Mouse (Mus musculus) intestine, postnatal 0 days (tissue): ENCODE measurements around the gene Rapgef5. TPM values are rescaled to one million over a fixed set of nuclear protein-coding genes. Genes with fewer than 3 reads are reported as not detected.

Experiments
- ATAC-seq: fragments of 200-750 bp; cut with Nextera tagmentation; 2 replicates; pipeline ENCODE4 v1.8.0; 2017; ENCODE audit warnings: mild to moderate bottlenecking, moderate TSS enrichment, moderate library complexity
- H3K27ac ChIP-seq: fragments of 300-500 bp; sonication (generic); 2 replicates; pipeline ENCODE4 v1.5.1; 2014; ENCODE audit warnings: mild to moderate bottlenecking, low read depth, low read length, moderate library complexity
- H3K27me3 ChIP-seq: fragments of 300-500 bp; sonication (generic); replicated peaks from 2 replicates; pipeline ENCODE4 v1.6.1; 2014; ENCODE audit warnings: low read length, mixed read lengths; ENCODE audit not compliant: control insufficient read depth, insufficient read depth
- H3K36me3 ChIP-seq: fragments of 300-500 bp; sonication (generic); 2 replicates; pipeline ENCODE4 v1.6.1; 2014; ENCODE audit warnings: mild to moderate bottlenecking, moderate library complexity; ENCODE audit not compliant: control insufficient read depth, insufficient read depth
- H3K4me1 ChIP-seq: fragments of 300-500 bp; sonication (generic); replicated peaks from 2 replicates; pipeline ENCODE4 v1.6.1; 2014; ENCODE audit warnings: antibody characterized with exemption, low read length, mixed read lengths; ENCODE audit not compliant: control insufficient read depth, insufficient read depth
- H3K4me2 ChIP-seq: fragments of 300-500 bp; sonication (generic); replicated peaks from 2 replicates; pipeline ENCODE4 v1.6.1; 2014; ENCODE audit warnings: low read depth, mild to moderate bottlenecking, moderate library complexity
- H3K4me3 ChIP-seq: fragments of 300-500 bp; sonication (generic); 2 replicates; pipeline ENCODE4 v1.5.1; 2014; ENCODE audit warnings: low read depth, low read length
- H3K9ac ChIP-seq: fragments of 300-500 bp; sonication (generic); 2 replicates; pipeline ENCODE4 v1.6.1; 2014; ENCODE audit warnings: mild to moderate bottlenecking, low read depth, low read length
- H3K9me3 ChIP-seq: fragments of 300-500 bp; sonication (generic); 2 replicates; pipeline ENCODE4 v1.6.1; 2016; ENCODE audit warnings: mixed run types; ENCODE audit not compliant: control insufficient read depth
- CTCF ChIP-seq: sonication (generic); IDR thresholded peaks from 2 replicates; pipeline ENCODE4 v1.5.1; 2016; ENCODE audit warnings: low read depth, mild to moderate bottlenecking, control low read depth, antibody characterized with exemption, moderate library complexity
- WGBS: fragments of 180-500 bp; shearing (Covaris S2); extraction: QIAGEN DNeasy Blood & Tissue Kit; methylation state at CpG from one replicate; pipeline ENCODE4 v1.1.7; 2014; 5-methylcytosine and 5-hydroxymethylcytosine counted together
- polyA plus RNA-seq: library from polyadenylated mRNA; unstranded; fragments of >200 nt; fragmentation: Nextera tagmentation; extraction: Ambion mirVana; gene quantifications from 2 replicates; pipeline ENCODE4 v1.2.1, GENCODE M21; 2015

The Rapgef5 gene
- polyA plus RNA-seq, 1 experiment from 2014 or later: 3.7 TPM

DNA sequence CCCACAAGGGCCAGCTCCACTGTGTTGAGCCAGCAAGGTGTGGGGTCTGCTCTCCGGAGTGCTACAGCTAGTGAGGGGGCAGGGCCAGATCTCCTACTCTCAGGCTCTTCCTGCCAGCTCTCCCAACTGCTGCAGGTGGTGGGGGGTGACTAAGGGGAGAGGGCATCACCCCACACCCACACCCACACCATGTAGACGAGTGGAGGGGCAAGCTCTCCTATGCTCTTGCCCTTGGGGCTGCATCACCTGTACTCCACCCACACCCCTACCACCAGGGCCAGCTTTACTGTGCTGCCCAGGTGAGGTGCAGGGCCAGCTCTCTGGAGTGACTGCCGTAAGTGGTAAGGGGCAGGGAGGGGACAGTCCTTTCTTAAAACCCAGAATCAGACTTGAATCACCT, 89.7 kb downstream of the Rapgef5 start:
- H3K4me3 ChIP-seq: no peak overlapping the region
- no peak overlapping the region for H3K9ac ChIP-seq
- no peaks in the 10 kb centered on the region for H3K36me3 ChIP-seq
- no peak for ATAC-seq
- no peak overlapping the region for H3K4me2 ChIP-seq
- TF ChIP-seq CTCF: no peak
- no peaks in the 10 kb centered on the region for H3K27me3 ChIP-seq
- H3K27ac ChIP-seq: no peak overlapping the region
- WGBS: 80% methylated on average over 3 of the region's 3 CpGs
- H3K4me1 ChIP-seq: no peaks in the 10 kb centered on the region
- H3K9me3 ChIP-seq: no peaks in the 10 kb centered on the region

DNA sequence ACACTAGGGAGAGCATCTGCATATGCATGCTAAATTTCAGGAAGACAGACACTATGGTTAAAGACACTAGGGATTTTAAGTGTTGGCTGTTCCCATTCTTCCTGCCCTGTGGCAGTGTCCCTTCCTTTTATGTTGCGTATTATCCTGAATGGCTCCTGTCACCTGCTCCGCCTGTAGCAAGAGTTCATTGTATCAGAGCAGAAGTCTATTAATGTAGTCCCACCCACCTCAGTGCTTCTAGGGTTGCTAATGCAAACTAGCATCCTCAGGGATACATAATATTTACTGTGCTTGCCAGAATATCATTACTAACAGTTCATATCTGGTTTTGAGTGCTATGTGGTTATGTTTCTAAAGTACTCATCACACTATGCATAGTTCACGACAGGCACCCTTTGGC, 96.4 kb downstream of the Rapgef5 start:
- no peaks in the 10 kb centered on the region for H3K27me3 ChIP-seq
- H3K4me2 ChIP-seq: no peak overlapping the region
- no peak overlapping the region for H3K9ac ChIP-seq
- WGBS: 81% methylated on average over 3 of the region's 3 CpGs
- ATAC-seq: no peak
- TF ChIP-seq CTCF: no peak
- no peak overlapping the region for H3K4me3 ChIP-seq
- H3K4me1 ChIP-seq: no peaks in the 10 kb centered on the region
- no peaks in the 10 kb centered on the region for H3K9me3 ChIP-seq
- no peak overlapping the region for H3K27ac ChIP-seq
- H3K36me3 ChIP-seq: no peaks in the 10 kb centered on the region

DNA sequence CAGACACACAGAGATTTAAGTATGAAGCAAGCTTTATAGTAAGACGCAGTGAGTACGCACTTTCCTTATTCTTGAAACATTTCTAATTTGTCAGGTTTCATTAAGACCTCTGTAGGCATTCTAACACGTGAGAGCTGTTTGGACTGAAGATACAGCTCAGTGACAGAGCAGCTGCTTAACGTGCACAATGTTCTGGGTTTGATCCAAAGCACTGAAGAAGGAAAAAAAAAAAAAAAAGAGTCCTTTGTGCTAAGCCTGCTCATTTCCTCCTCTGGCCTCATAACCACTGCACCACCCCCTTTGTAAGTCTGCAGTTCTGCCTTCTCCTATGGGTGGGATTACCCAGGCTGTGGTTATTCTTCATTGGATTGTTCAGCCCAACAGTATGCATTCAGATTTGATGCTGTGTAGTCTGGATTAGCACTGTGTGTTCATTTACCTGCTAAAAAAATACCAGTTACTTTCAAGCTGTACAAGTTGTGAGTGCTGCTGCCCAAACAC, 103.3 kb downstream of the Rapgef5 start:
- Histone ChIP-seq H3K4me2 (no peak overlapping the region), H3K36me3 (no peaks in the 10 kb centered on the region), H3K4me3 (no peak overlapping the region), H3K9me3 (no peaks in the 10 kb centered on the region), H3K27ac (no peak overlapping the region), H3K27me3 (no peaks in the 10 kb centered on the region), H3K9ac (no peak overlapping the region), H3K4me1 (no peaks in the 10 kb centered on the region)
- no peak for TF ChIP-seq CTCF
- WGBS: 58% methylated on average over 4 of the region's 4 CpGs
- no peak for ATAC-seq

DNA sequence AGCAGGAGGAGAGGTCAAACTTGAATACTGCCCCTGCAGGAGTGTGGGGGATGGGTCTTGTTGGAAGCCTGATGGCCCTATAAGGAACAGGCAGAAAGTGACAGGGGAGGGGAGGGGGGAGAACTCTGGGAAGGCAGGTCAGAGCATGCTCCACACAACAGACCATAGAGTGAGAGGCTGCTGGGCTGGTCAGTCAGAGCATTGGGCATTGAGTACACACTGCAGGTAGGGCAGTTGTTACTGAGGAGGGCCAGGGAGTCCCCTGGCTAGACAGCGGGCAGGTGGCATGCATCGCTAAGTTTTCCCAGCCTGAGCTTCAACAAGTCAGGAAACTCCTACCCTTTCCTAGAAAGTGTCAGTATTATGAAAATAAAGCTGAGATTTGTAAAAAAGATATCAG, 106.7 kb downstream of the Rapgef5 start:
- no peak for ATAC-seq

DNA sequence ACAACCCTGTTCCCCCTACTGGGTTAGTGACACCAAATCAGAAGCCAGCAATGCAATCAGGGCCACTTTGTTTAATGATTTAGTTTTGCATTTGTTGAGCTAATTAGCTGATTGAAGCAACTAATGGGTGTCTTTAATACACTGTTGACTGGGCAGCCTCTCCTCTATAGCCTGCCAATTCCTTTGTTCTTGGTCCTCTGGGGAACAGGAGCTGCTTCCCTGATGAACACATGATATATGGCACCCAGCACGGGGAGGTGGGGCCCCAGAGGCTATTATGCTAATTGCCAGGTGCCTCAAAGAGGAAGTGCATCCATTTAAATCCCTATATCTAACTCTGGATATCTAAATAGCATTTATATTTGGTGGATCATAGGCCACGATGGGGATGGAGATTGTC, 111.0 kb downstream of the Rapgef5 start:
- Histone ChIP-seq H3K36me3 (no peaks in the 10 kb centered on the region), H3K4me1 (no peaks in the 10 kb centered on the region), H3K27ac (no peak overlapping the region), H3K4me2 (no peak overlapping the region), H3K27me3 (no peaks in the 10 kb centered on the region), H3K9ac (no peak overlapping the region), H3K9me3 (no peaks in the 10 kb centered on the region), H3K4me3 (no peak overlapping the region)
- WGBS: 26% methylated on average over 2 of the region's 2 CpGs
- ATAC-seq: peak; percentile 41; the same call in 1 of the 2 replicates
- no peak for TF ChIP-seq CTCF

More for the DNA sequence above, 106.7 kb downstream of the Rapgef5 start:
- Histone ChIP-seq H3K9ac (no peak overlapping the region), H3K27ac (no peak overlapping the region), H3K4me3 (no peak overlapping the region), H3K4me2 (no peak overlapping the region), H3K27me3 (no peaks in the 10 kb centered on the region), H3K4me1 (no peaks in the 10 kb centered on the region), H3K36me3 (no peaks in the 10 kb centered on the region), H3K9me3 (no peaks in the 10 kb centered on the region)
- no peak for TF ChIP-seq CTCF
- 92% methylated on average over 2 of the region's 2 CpGs for WGBS

DNA sequence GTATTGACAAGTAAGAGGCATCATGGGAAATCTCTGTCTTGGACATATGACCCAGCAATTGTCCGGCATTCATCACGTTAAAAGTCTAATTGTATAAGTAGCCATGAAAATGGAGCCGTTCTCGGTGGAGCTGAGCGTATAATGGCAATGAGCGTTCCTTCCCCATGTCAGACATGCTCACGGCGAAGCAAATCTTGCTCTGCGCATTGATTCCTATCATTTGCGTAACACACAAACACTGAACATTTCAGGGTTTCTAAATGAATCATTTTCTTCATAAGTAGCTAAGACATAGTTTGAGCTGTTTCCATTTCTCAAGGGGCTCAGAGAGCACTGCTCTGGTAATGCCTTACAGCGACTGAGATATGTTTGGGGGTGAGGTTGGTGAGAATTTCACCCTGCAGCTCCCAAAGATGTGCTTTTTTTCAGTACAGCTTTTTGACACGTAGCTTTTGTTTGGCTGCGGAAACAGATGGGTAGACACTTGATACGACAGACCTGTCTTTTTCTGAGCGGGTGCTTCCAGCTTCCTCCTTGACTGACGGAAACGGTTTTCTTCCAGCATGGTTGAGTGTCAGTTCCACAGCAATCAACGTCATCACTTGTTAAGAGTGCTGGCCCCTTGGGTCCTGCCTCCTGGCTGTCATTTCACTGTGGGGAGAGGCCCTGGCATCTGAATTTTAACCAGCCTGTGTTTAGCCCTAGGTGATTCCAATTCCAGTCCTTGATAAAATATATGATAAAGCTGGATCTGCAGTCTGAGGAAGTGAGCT, 112.2 kb downstream of the Rapgef5 start:
- Histone ChIP-seq H3K27me3 (no peaks in the 10 kb centered on the region), H3K36me3 (no peaks in the 10 kb centered on the region), H3K9me3 (no peaks in the 10 kb centered on the region), H3K4me3 (no peak overlapping the region), H3K4me2 (no peak overlapping the region), H3K4me1 (no peaks in the 10 kb centered on the region), H3K9ac (no peak overlapping the region), H3K27ac (no peak overlapping the region)
- ATAC-seq: no peak
- no peak for TF ChIP-seq CTCF
- WGBS: 87% methylated on average over 18 of the region's 18 CpGs

DNA sequence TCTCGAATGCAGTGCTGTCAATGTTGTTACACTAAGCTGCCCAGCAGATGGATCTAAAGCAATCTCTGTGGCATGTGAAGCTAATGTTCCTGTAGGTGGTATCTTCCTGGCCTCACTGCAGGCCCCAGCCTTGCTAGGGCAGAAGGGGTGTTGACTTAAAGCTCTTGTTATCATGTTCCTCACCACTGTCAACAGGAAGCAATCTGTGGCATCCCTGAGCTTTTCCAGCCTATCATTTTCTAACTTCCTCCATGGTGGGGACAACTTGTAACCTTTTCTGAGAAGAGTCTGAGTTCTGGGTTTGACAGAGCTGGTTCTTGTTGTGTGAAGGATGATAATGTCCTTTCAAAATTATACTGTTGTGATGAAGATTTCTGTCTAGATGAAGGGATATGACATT, 115.9 kb downstream of the Rapgef5 start:
- WGBS: 70% methylated on average over 1 of the region's 1 CpGs
- H3K9me3 ChIP-seq: no peaks in the 10 kb centered on the region
- no peak overlapping the region for H3K4me2 ChIP-seq
- H3K27me3 ChIP-seq: no peaks in the 10 kb centered on the region
- H3K36me3 ChIP-seq: no peaks in the 10 kb centered on the region
- no peak for TF ChIP-seq CTCF
- no peak overlapping the region for H3K4me3 ChIP-seq
- no peak overlapping the region for H3K27ac ChIP-seq
- no peak overlapping the region for H3K9ac ChIP-seq
- no peak for ATAC-seq
- H3K4me1 ChIP-seq: no peaks in the 10 kb centered on the region
